Mouse (Mus musculus) macrophage (primary cell): ENCODE measurements around the gene Gata1. TPM values are rescaled to one million over a fixed set of nuclear protein-coding genes. Genes with fewer than 3 reads are reported as not detected.
A peak's percentile ranks its signal among the peaks of the same experiment; 100 is the strongest.

Experiments used
- H3K27ac ChIP-seq: fragments of 350-480 bp; formaldehyde crosslinking; 2 replicates; pipeline ENCODE4 v1.9.0; 2021
- H3K36me3 ChIP-seq: fragments of 350-480 bp; formaldehyde crosslinking; 2 replicates; pipeline ENCODE4 v1.9.0; 2021; ENCODE audit errors: inconsistent target
- H3K4me3 ChIP-seq: fragments of 350-480 bp; formaldehyde crosslinking; 2 replicates; pipeline ENCODE4 v1.9.0; 2021; ENCODE audit errors: inconsistent target
- H3K79me2 ChIP-seq: fragments of 350-480 bp; formaldehyde crosslinking; 2 replicates; pipeline ENCODE4 v1.9.0; 2021; ENCODE audit errors: inconsistent target
- WGBS: methylation state at CpG from one replicate; pipeline ENCODE4 v1.1.7; 2026; ENCODE audit warnings: inconsistent platforms; ENCODE audit not compliant: missing documents; 5-methylcytosine and 5-hydroxymethylcytosine counted together
- polyA plus RNA-seq: library from polyadenylated mRNA; stranded (reverse); fragments of 250-400 nt; gene quantifications from 3 replicates; pipeline ENCODE4 v1.2.4, GENCODE M21; 2018; ENCODE audit warnings: inconsistent platforms

The Gata1 gene
- polyA plus RNA-seq, 1 experiment from 2014 or later, result 0.14 TPM

DNA sequence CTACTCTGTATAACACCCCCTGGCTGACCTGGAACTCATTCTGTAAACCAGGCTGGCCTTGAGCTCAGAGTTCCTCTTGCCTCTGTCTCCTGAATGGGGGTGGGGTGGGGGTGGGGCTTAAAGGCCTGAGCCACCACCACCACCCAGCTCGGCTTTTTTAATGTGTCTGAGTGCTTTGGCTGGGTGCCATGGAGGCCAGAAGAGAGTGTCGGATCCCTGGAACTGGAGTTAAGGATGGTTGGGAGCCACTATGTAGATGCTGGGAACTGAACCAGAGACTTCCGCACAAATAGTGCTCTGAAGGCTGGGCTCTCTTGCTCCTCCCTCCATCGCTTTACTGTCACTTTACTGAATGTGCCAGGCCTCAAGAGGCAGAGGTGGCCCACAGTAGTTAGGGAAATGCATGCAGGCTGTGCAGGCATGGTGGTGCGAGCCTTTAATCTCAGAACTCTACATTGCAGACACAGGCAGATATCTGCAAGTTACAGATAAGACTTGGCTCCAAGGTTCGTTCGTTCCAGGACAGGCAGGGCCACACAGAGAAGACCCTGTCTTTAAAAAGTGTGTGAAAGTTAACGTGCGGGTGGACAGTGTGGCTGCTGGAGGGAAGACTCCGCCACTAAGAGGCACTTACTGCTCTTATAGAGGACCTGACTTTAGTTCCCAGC, 15.3 kb upstream of the Gata1 start:
- Histone ChIP-seq H3K79me2 (no peaks in the 10 kb centered on the region), H3K4me3 (no peak overlapping the region), H3K27ac (no peak overlapping the region), H3K36me3 (no peaks in the 10 kb centered on the region)
- WGBS, result 81% methylated on average over 10 of the region's 10 CpGs

- no peak overlapping the region for H3K27ac ChIP-seq
- H3K36me3 ChIP-seq, result no peaks in the 10 kb centered on the region
- WGBS, result 89% methylated on average over 8 of the region's 8 CpGs
- H3K4me3 ChIP-seq, result no peak overlapping the region
- no peaks in the 10 kb centered on the region for H3K79me2 ChIP-seq
Observed at GRCm38 (mm10) chrX:7992379-7993067, 14.7 kb upstream of the Gata1 start.

GRCm38 (mm10) chrX:7981368-7981767, 3.5 kb upstream of the Gata1 start:
- no peak overlapping the region for H3K27ac ChIP-seq
- no peaks in the 10 kb centered on the region for H3K79me2 ChIP-seq
- no peak overlapping the region for H3K4me3 ChIP-seq
- H3K36me3 ChIP-seq, result no peaks in the 10 kb centered on the region
- WGBS, result 88% methylated on average over 5 of the region's 7 CpGs

DNA sequence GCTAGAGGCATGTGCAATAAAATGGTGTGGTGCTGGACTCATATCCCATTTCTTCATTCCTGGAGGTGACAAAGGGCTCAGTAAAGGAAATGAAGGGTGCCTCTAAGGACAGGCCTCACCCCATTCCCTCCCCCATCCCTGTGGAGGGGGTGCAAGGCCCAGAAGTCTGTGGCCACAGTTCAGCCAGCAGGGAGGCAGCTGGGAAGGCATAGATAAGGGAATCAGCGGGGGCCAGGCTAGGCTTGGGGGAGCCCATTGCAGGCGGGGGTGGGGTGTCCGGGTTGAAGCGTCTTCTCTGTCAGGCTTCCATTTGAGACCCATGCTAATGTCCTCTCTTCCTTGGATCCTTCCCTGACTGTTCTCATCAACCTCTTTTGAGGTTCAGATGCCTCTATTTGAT, 6.6 kb downstream of the Gata1 start:
- no peaks in the 10 kb centered on the region for H3K36me3 ChIP-seq
- H3K27ac ChIP-seq, result no peak overlapping the region
- WGBS, result 87% methylated on average over 4 of the region's 4 CpGs
- no peak overlapping the region for H3K4me3 ChIP-seq
- no peaks in the 10 kb centered on the region for H3K79me2 ChIP-seq

DNA sequence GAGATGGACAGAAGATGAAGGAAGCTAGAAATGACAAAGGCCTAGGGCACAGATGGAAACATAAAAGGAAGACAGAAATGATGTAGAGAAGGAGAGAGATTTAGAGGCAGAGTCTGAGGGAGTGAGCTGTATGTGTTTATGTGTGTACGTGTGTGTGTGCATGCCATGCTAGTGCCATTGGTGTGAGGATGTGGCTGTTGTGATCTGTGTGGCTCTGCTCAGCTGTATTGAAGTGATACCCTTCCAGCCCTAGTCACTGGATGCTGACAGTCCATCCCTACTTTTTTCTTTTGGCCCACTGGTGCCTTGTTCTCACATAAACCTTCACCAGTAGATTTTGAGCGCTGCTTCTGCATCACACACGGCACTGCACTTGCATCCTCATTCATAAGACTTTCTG, 9.0 kb downstream of the Gata1 start:
- no peaks in the 10 kb centered on the region for H3K79me2 ChIP-seq
- H3K4me3 ChIP-seq, result no peak overlapping the region
- H3K36me3 ChIP-seq, result no peaks in the 10 kb centered on the region
- 82% methylated on average over 3 of the region's 3 CpGs for WGBS
- no peak overlapping the region for H3K27ac ChIP-seq

DNA sequence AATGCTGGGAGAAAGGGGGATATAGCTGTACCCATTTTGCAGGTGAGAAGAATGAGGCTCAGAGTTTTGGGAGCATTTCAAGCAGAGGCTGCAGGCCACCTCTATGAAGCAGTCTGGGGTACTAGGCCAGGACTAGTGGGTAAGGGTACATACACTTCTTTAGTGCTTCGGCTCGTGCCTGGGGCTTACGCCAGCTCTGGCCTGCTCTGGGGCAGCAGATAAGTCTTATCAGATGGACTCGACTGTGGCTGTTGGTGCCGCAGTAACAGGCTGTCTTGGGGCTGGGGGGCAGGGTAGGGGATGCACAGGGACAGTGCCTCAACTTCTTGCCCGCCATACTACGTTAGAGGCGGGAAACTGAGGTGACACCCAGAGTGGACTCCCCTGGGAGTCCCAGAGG, 9.6 kb downstream of the Gata1 start:
- H3K4me3 ChIP-seq, result no peak overlapping the region
- no peak overlapping the region for H3K27ac ChIP-seq
- WGBS, result 83% methylated on average over 8 of the region's 8 CpGs
- H3K79me2 ChIP-seq, result no peaks in the 10 kb centered on the region
- no peaks in the 10 kb centered on the region for H3K36me3 ChIP-seq

DNA sequence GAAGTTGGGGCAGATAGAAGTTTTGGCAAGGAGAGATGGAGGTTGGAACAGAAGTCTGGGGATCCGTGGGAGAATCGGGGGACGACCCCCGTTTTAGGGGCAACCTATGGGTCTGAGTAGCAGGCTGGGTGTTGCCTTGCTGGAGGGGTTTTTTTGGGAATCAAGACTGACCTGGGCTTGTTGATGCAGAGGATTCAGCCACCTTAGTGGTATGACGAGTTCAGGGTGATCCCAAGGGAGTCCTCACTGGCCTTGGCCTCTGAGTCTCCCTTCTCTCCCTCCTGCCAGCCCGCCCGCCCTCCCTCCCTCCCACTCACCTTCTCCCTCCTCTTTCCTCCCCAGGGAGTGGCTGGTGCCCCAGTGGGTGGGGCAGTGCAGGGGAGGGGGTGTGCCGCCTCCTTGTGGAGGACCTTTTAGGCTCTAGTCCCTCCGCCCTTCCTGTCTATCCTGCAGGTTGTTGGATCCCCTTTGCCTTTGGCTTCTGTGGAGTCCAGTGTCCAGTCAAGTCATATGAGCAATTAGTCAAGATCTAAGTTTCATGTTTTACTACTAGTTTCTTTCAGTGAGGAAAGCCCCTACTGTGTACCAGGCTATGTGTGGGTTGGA, 10.2 kb downstream of the Gata1 start:
- H3K79me2 ChIP-seq, result no peaks in the 10 kb centered on the region
- no peaks in the 10 kb centered on the region for H3K36me3 ChIP-seq
- no peak overlapping the region for H3K27ac ChIP-seq
- WGBS, result 90% methylated on average over 6 of the region's 9 CpGs
- no peak overlapping the region for H3K4me3 ChIP-seq

- 100% methylated on average over 3 of the region's 4 CpGs for WGBS
- H3K79me2 ChIP-seq, result no peaks in the 10 kb centered on the region
- no peak overlapping the region for H3K4me3 ChIP-seq
- no peak overlapping the region for H3K27ac ChIP-seq
- no peaks in the 10 kb centered on the region for H3K36me3 ChIP-seq
Observed at GRCm38 (mm10) chrX:7966161-7966560, 11.7 kb downstream of the Gata1 start.

DNA sequence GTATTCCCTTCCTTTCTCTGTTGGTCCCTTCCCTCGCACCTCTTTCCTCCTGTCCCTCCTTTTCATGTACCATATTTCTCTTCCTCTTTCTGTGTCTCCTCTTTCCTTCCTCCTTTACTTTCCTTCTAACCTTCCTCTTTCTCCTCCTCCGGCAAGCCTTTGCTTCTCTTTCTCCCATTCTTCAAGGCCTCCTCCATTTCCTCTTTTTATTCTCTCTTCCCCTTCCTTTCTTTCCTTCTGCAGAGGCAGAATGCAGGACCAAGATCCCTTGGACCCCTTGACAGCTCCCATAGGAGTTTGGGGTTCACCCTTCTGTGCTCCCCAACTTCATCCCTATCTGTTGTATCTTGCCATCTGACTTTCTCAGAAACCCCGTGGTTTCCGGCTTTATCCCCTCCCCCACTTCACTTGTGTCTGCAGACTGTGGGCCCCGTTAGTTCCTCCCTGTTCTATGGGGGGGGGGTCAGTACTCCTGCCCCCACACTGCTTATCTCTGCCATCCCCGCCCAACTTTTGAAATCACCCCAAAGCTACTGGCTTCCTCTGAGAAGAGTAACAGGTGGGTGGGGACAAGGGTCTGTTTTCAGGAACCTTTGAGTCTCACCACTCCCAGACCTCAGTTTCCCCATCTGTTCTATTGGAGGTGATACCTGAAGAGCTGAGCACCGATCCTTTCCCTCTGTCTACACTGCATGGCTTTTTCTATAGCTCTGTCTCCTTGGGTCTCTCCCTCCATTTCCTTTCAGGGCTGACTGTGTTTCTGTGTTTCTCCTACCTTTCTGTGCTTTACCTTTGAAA, 13.8 kb downstream of the Gata1 start:
- Histone ChIP-seq H3K27ac (no peak overlapping the region), H3K36me3 (no peaks in the 10 kb centered on the region), H3K79me2 (no peaks in the 10 kb centered on the region), H3K4me3 (no peak overlapping the region)
- 33% methylated on average over 7 of the region's 7 CpGs for WGBS

- no peak overlapping the region for H3K27ac ChIP-seq
- 90% methylated on average over 7 of the region's 9 CpGs for WGBS
- H3K36me3 ChIP-seq, result no peaks in the 10 kb centered on the region
- H3K4me3 ChIP-seq, result no peak overlapping the region
- no peaks in the 10 kb centered on the region for H3K79me2 ChIP-seq
Observed at GRCm38 (mm10) chrX:7958868-7959267, 19.0 kb downstream of the Gata1 start.

- H3K4me3 ChIP-seq, result no peak overlapping the region
- 96% methylated on average over 7 of the region's 7 CpGs for WGBS
- H3K27ac ChIP-seq, result no peak overlapping the region
- H3K79me2 ChIP-seq, result no peaks in the 10 kb centered on the region
- no peaks in the 10 kb centered on the region for H3K36me3 ChIP-seq
Observed at GRCm38 (mm10) chrX:7950091-7950490, 27.8 kb downstream of the Gata1 start.

DNA sequence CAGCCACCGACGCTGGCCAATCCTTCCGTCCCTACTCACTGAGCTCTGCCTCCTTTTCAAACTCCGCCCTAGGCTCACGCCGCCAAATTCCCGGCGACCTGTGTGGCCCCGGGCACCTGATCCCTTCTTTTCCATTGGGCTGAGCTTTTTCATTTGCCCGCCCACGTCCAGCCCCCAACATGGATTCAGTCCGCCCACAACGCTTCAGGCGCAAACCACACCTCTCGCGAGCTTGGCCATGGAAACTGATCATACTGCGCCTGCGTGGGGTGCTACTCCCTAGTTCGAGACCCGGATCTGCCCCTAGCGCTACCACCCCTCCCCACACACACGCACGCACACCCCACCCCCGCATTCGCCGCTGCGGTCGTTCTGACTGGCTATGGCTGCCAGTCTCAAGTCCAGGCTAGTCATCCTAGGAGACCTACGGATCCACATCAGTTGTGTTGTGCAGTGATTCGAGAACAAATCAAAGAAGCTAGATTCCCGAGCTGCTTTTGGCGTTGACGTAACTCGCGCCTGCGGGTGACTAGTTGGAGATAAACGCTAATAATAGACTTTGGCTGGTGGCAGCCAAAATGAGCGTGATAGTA, 29.9 kb downstream of the Gata1 start:
- peak overlapping the region; percentile 47; the same call in 1 of the 2 replicates for H3K27ac ChIP-seq
- no peaks in the 10 kb centered on the region for H3K79me2 ChIP-seq
- 26% methylated on average over 28 of the region's 38 CpGs for WGBS
- H3K4me3 ChIP-seq, result peak overlapping the region; percentile 53; the same call in 1 of the 2 replicates
- H3K36me3 ChIP-seq, result no peaks in the 10 kb centered on the region

- 14% methylated on average over 34 of the region's 37 CpGs for WGBS
- Histone ChIP-seq H3K36me3 (no peaks in the 10 kb centered on the region), H3K4me3 (peak within 1 kb of the TSS; percentile 53), H3K27ac (peak within 1 kb of the TSS; percentile 47; the same call in 1 of the 2 replicates), H3K79me2 (no peaks in the 10 kb centered on the region)
Observed at GRCm38 (mm10) chrX:7947108-7947899, 30.6 kb downstream of the Gata1 start, which contains the start of gene Hdac6. Hdac6 (minus strand) TSS chrX:7947889.

DNA sequence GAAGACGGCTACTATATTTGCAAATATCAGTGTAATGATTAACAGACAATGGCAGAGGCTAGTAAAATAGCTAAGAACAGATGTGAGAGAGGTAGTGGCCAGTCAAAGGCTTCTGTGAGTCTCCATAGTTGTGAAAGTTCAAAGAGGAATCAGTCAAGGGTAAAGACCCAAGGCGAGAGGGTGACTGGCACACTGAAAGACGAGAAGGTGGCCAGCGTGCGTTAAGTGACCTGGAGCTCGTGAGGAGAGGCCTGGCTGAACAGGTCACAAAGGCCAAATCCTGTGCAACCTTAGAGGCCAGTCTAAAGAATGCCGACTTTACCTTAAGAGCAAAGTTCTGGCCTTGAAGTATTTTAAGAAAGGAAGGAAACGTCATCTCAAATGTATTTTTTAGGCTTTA, 32.3 kb downstream of the Gata1 start:
- H3K27ac ChIP-seq, result no peak overlapping the region
- H3K36me3 ChIP-seq, result no peaks in the 10 kb centered on the region
- no peak overlapping the region for H3K4me3 ChIP-seq
- WGBS, result 94% methylated on average over 8 of the region's 8 CpGs
- H3K79me2 ChIP-seq, result no peaks in the 10 kb centered on the region
